In the genomic region with DNA sequence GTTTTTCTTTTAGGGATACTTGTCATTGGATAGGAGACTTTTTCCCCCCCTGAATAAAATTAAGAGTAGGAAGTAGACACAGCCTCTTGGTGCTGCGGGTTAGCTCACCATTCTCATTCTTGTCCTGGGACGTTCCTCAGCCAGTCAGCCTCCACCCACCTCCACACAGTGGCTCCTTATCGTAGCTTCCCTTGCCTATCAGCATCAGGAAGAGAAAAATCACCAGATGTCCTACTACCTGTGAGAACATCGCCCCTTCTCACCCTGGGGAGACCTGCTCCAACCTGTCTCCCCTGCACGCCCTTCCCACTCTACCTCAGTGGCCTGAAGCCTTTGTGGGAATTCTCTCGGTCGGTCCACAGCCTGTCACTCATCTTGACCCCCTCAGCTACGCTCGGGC, we compare ENCODE assay signal across 10 mouse cellular contexts. TPM values are rescaled to one million over a fixed set of nuclear protein-coding genes. Genes with fewer than 3 reads are reported as not detected.
DNase-seq lines count a peak whose midpoint lies in the region; ATAC-seq and TF ChIP-seq lines count a peak whose summit lies in the region.
"Had no signal": no experiment of that assay in that cellular context is flagged by ENCODE, and none has a peak within 500 bp of the region (broad histone marks: within the 10 kb centered on the region; RNA-seq: fewer than 3 reads in every experiment).

A gene (minus strand): TSS at position 249 of the 400 bp plus-strand sequence.

- H3K79me2 ChIP-seq in liver, adult 2 months (ENCODE audit: control insufficient read depth, insufficient read depth, low read length): no peaks in the 10 kb centered on the region
- no peaks in the 10 kb centered on the region for H3K79me2 ChIP-seq in macrophage (ENCODE audit: inconsistent target)

- no peak within 1 kb of the TSS for H3K4me2 ChIP-seq in intestine, embryonic 15.5 days (replicated peaks)
- H3K4me2 ChIP-seq in midbrain, embryonic 16.5 days (ENCODE audit: low read length): no peak within 1 kb of the TSS
- H3K4me2 ChIP-seq: forebrain, embryonic 12.5 days had no signal

- H3K36me3 ChIP-seq in liver, adult 2 months (ENCODE audit: control insufficient read depth, insufficient read depth, low read length): no peaks in the 10 kb centered on the region
- H3K36me3 ChIP-seq in intestine, embryonic 15.5 days: no peaks in the 10 kb centered on the region
- no peaks in the 10 kb centered on the region for H3K36me3 ChIP-seq in macrophage (ENCODE audit: inconsistent target)
- H3K36me3 ChIP-seq in midbrain, embryonic 16.5 days (ENCODE audit: control insufficient read depth, insufficient read depth, low read length): no peaks in the 10 kb centered on the region
- H3K36me3 ChIP-seq: forebrain, embryonic 12.5 days had no signal

- H3K27ac ChIP-seq in liver, adult 2 months (replicated peaks; ENCODE audit: insufficient read depth, low read depth, low read length): no peak within 1 kb of the TSS
- H3K27ac ChIP-seq in intestine, embryonic 15.5 days: no peak within 1 kb of the TSS
- H3K27ac ChIP-seq in macrophage: peak within 1 kb of the TSS; percentile 100
- no peak within 1 kb of the TSS for H3K27ac ChIP-seq in midbrain, embryonic 16.5 days (ENCODE audit: low read length)
- H3K27ac ChIP-seq: forebrain, embryonic 12.5 days had no signal

- H3K9ac ChIP-seq in liver, adult 2 months (ENCODE audit: low read depth, low read length): no peak within 1 kb of the TSS
- H3K9ac ChIP-seq in intestine, embryonic 15.5 days: no peak within 1 kb of the TSS
- no peak within 1 kb of the TSS for H3K9ac ChIP-seq in midbrain, embryonic 16.5 days (ENCODE audit: low read depth, low read length)
- H3K9ac ChIP-seq: forebrain, embryonic 12.5 days had no signal

- H3K9me3 ChIP-seq in intestine, embryonic 15.5 days: no peaks in the 10 kb centered on the region
- no peaks in the 10 kb centered on the region for H3K9me3 ChIP-seq in midbrain, embryonic 16.5 days (replicated peaks; ENCODE audit: control insufficient read depth, low read length, poor library complexity, severe bottlenecking)
- H3K9me3 ChIP-seq: forebrain, embryonic 12.5 days had no signal

- no peaks in the 10 kb centered on the region for H3K27me3 ChIP-seq in liver, adult 2 months (ENCODE audit: control insufficient read depth, insufficient read depth, low read length)
- H3K27me3 ChIP-seq in intestine, embryonic 15.5 days (replicated peaks): no peaks in the 10 kb centered on the region
- H3K27me3 ChIP-seq in midbrain, embryonic 16.5 days (ENCODE audit: control insufficient read depth, insufficient read depth, low read depth, low read length): no peaks in the 10 kb centered on the region
- H3K27me3 ChIP-seq: forebrain, embryonic 12.5 days had no signal

- DNase-seq in adrenal gland, postnatal 4 days (ENCODE audit: low spot score in 2 of 2): no peak
- no peak for DNase-seq in adrenal gland, adult (ENCODE audit: inconsistent age in 2 of 2, low spot score in 1 of 2)
- DNase-seq in liver, adult 2 months (ENCODE audit: extremely low read depth, low read depth, low spot score): no peak
- DNase-seq in liver: no peak
- DNase-seq in embryo, embryonic 11 days: no peak
- DNase-seq: lung, postnatal 14 days had no signal

- WGBS in liver, adult 2 months: 85% methylated on average over 9 of the region's 9 CpGs
- whole genome bisulfite sequencing in intestine, embryonic 15.5 days: 69% methylated on average over 9 of the region's 9 CpGs
- 90% methylated on average over 9 of the region's 9 CpGs for WGBS in macrophage (ENCODE audit: missing documents)
- 84% methylated on average over 9 of the region's 9 CpGs for WGBS in midbrain, embryonic 16.5 days

- no peak for TF ChIP-seq CTCF in liver, adult 2 months (IDR thresholded peaks at IDR 0.05; ENCODE audit: low read depth, low read length)

- TF ChIP-seq POLR2A in liver, adult 2 months (IDR thresholded peaks at IDR 0.05; ENCODE audit: extremely low read depth, insufficient read depth, low read length): no peak

- no peak within 1 kb of the TSS for H3K4me3 ChIP-seq in liver, adult 2 months (ENCODE audit: insufficient read depth, low read depth, low read length)
- H3K4me3 ChIP-seq in intestine, embryonic 15.5 days (replicated peaks): no peak within 1 kb of the TSS
- H3K4me3 ChIP-seq in macrophage (ENCODE audit: inconsistent target): no peak within 1 kb of the TSS
- H3K4me3 ChIP-seq in midbrain, embryonic 16.5 days (ENCODE audit: low read depth, low read length): no peak within 1 kb of the TSS
- H3K4me3 ChIP-seq: forebrain, embryonic 12.5 days had no signal

- ATAC-seq in intestine, embryonic 15.5 days: peak; percentile 57
- no peak for ATAC-seq in midbrain, embryonic 16.5 days

- no peaks in the 10 kb centered on the region for H3K4me1 ChIP-seq in liver, adult 2 months (ENCODE audit: control insufficient read depth, insufficient read depth, low read length)
- peaks cover 6% of the 10 kb centered on the region for H3K4me1 ChIP-seq in intestine, embryonic 15.5 days (replicated peaks)
- H3K4me1 ChIP-seq in midbrain, embryonic 16.5 days (ENCODE audit: control insufficient read depth, insufficient read depth, low read length): no peaks in the 10 kb centered on the region
- H3K4me1 ChIP-seq: forebrain, embryonic 12.5 days had no signal

RNA-seq across cellular contexts. Expression of the gene that starts here (rescaled TPM):
- total RNA-seq in adrenal gland, postnatal 4 days (2021): 10 to 100 TPM; 36.1 to 59.6 TPM
- 31.4 and 56.5 TPM in 2 replicates for total RNA-seq in liver, adult 2 months (2014; rRNA removed)
- 92.5 and 100 TPM in 2 replicates for polyA plus RNA-seq in liver, adult 2 months (2012; rRNA removed)
- polyA plus RNA-seq in intestine, embryonic 15.5 days (2015; fragmentation: Nextera tagmentation; extraction: Ambion mirVana): 161 and 174 TPM in 2 replicates
- total RNA-seq in macrophage (2018; cell fraction: chromatin; rRNA removed): 100 to 1,000 TPM; 101 to 453 (median 231) TPM
- total RNA-seq in macrophage (2018; cell fraction: cytosol; rRNA removed): 1,000 to 10,000 TPM in 19 of 26 experiments, 100 to 1,000 TPM in 7; 684 to 2,171 (median 1,216) TPM
- total RNA-seq in macrophage (2018; cell fraction: nucleus; rRNA removed): 1,000 to 10,000 TPM in 21 of 26 experiments, 100 to 1,000 TPM in 5; 406 to 2,072 (median 1,304) TPM
- polyA plus RNA-seq in macrophage (2018): 640 to 2,077 TPM (median 1,213 TPM) in 3 replicates
- polyA plus RNA-seq in midbrain, embryonic 16.5 days (2015; fragmentation: Nextera tagmentation; extraction: Ambion mirVana): 3.2 and 3.4 TPM in 2 replicates

Comparison
In these comparisons a context has a peak if more than half of its experiments do, and no peak if none do; other contexts are left out.
1. RNA of the gene that starts here (polyA plus RNA-seq): 640 to 2,077 TPM in macrophage, 161 to 174 TPM in intestine, embryonic 15.5 days and 92.5 to 100 TPM in liver, adult 2 months; 3.2 to 3.4 TPM in midbrain, embryonic 16.5 days; every median in the first group is over 10 times any median in the second.